Mouse (Mus musculus) heart, adult 2 months (tissue): ENCODE measurements at regions not wholly inside any gene's neighbourhood (a gene's known extent, or its start where the extent isn't known, plus 50 kb on each side); places are given as distances from the start of the nearest gene placed in this dataset.

Experiments used
- CTCF ChIP-seq: fragments of 200-600 bp; IDR thresholded peaks from 2 replicates; pipeline ENCODE4 v1.8.1; 2022; ENCODE audit warnings: antibody characterized with exemption, mild to moderate bottlenecking, moderate library complexity
- POLR2A ChIP-seq: fragments of 200-500 bp; IDR thresholded peaks from 2 replicates; pipeline ENCODE4 v1.6.1; 2011; ENCODE audit warnings: mild to moderate bottlenecking, low read depth, low read length, control low read depth; ENCODE audit not compliant: insufficient read depth

DNA sequence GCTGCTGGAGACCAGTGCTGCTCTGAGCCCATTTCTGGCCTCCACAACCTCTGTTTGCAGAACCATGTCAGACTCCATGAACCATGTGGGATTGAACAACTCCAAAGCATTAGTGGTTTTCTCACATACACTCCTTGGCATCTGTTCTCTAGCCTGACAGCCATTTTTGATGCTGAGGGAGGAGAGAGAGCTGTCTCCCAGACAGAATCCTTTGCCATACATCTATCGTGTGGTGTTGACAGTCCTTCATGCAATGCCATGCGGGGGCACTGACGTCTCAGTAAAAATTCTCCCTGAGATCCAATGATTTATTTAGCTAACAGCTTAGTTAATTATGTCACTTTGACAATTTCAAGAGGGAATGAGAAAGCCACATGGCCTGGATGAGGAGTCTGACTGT, 140.2 kb downstream of the Kcna5 start:
- TF ChIP-seq CTCF, result no peak
- no peak for TF ChIP-seq POLR2A
